Mouse (Mus musculus) limb, embryonic 11.5 days (tissue): ENCODE data around the gene Ninj2. TPM values are rescaled to one million over a fixed set of nuclear protein-coding genes. Genes with fewer than 3 reads are reported as not detected.

Experiments
- ATAC-seq: fragments of 200-750 bp; cut with Nextera tagmentation; 2 replicates; pipeline ENCODE4 v1.8.0; 2017; ENCODE audit warnings: low read depth; ENCODE audit not compliant: insufficient number of reproducible peaks, low FRiP score, low TSS enrichment
- DNase-seq: peaks from one replicate; pipeline ENCODE4 v3.0.0-alpha.2; 2015; ENCODE audit warnings: low spot score
- H3K27ac ChIP-seq: fragments of 300-500 bp; sonication (generic); replicated peaks from 2 replicates; pipeline ENCODE4 v1.5.1; 2014; ENCODE audit warnings: low read depth, mild to moderate bottlenecking, low read length
- H3K27me3 ChIP-seq: fragments of 300-500 bp; sonication (generic); 2 replicates; pipeline ENCODE4 v1.6.1; 2014; ENCODE audit warnings: mild to moderate bottlenecking, low read length, mixed read lengths; ENCODE audit not compliant: control insufficient read depth, insufficient read depth
- H3K36me3 ChIP-seq: fragments of 300-500 bp; sonication (generic); 2 replicates; pipeline ENCODE4 v1.6.1; 2014; ENCODE audit warnings: mild to moderate bottlenecking, low read length, moderate library complexity, mixed read lengths; ENCODE audit not compliant: control insufficient read depth, insufficient read depth
- H3K4me1 ChIP-seq: fragments of 300-500 bp; sonication (generic); 2 replicates; pipeline ENCODE4 v1.6.1; 2014; ENCODE audit warnings: low read length, mixed read lengths; ENCODE audit not compliant: control insufficient read depth, insufficient read depth
- H3K4me2 ChIP-seq: fragments of 300-500 bp; sonication (generic); 2 replicates; pipeline ENCODE4 v1.6.1; 2014; ENCODE audit warnings: low read depth, mild to moderate bottlenecking, moderate library complexity; ENCODE audit not compliant: severe bottlenecking
- H3K4me3 ChIP-seq: fragments of 300-500 bp; sonication (generic); 2 replicates; pipeline ENCODE4 v1.5.1; 2014; ENCODE audit warnings: low read depth, low read length
- H3K9ac ChIP-seq: fragments of 300-500 bp; sonication (generic); 2 replicates; pipeline ENCODE4 v1.6.1; 2014; ENCODE audit warnings: mild to moderate bottlenecking, low read length
- H3K9me3 ChIP-seq: fragments of 300-500 bp; sonication (generic); 2 replicates; pipeline ENCODE4 v1.6.1; 2016; ENCODE audit warnings: low read length; ENCODE audit not compliant: control insufficient read depth
- WGBS: fragments of 180-500 bp; shearing (Covaris S2); extraction: QIAGEN DNeasy Blood & Tissue Kit; methylation state at CpG from one replicate; pipeline ENCODE4 v1.1.7; 2014; 5-methylcytosine and 5-hydroxymethylcytosine counted together
- polyA plus RNA-seq: library from polyadenylated mRNA; unstranded; fragments of >200 nt; fragmentation: Nextera tagmentation; extraction: Ambion mirVana; gene quantifications from 2 replicates; pipeline ENCODE4 v1.2.1, GENCODE M21; 2014

Ninj2 gene
- polyA plus RNA-seq, 1 experiment from 2014 or later: not detected

- H3K9me3 ChIP-seq: no peaks in the 10 kb centered on the region
- no peak for ATAC-seq
- H3K4me1 ChIP-seq: no peaks in the 10 kb centered on the region
- H3K36me3 ChIP-seq: no peaks in the 10 kb centered on the region
- H3K4me3 ChIP-seq: no peak overlapping the region
- no peak overlapping the region for H3K9ac ChIP-seq
- H3K27me3 ChIP-seq: no peaks in the 10 kb centered on the region
- no peak for DNase-seq
- H3K27ac ChIP-seq: no peak overlapping the region
- 80% methylated on average over 2 of the region's 2 CpGs for WGBS
- no peak overlapping the region for H3K4me2 ChIP-seq
Measured at GRCm38 (mm10) chr6:120219281-120219680, 126.1 kb downstream of the Ninj2 start.

GRCm38 (mm10) chr6:120222669-120223068, 129.5 kb downstream of the Ninj2 start:
- Histone ChIP-seq H3K4me1 (no peaks in the 10 kb centered on the region), H3K27me3 (no peaks in the 10 kb centered on the region), H3K36me3 (no peaks in the 10 kb centered on the region), H3K4me3 (no peak overlapping the region), H3K9ac (no peak overlapping the region), H3K9me3 (no peaks in the 10 kb centered on the region), H3K27ac (no peak overlapping the region), H3K4me2 (no peak overlapping the region)
- ATAC-seq: no peak
- DNase-seq: peak; percentile 65
- WGBS: 34% methylated on average over 6 of the region's 6 CpGs

- Histone ChIP-seq H3K4me2 (no peak overlapping the region), H3K9me3 (no peaks in the 10 kb centered on the region), H3K27me3 (no peaks in the 10 kb centered on the region), H3K9ac (no peak overlapping the region), H3K4me3 (no peak overlapping the region), H3K4me1 (no peaks in the 10 kb centered on the region), H3K27ac (no peak overlapping the region), H3K36me3 (no peaks in the 10 kb centered on the region)
- ATAC-seq: no peak
- DNase-seq: no peak
- 70% methylated on average over 6 of the region's 6 CpGs for WGBS
Measured at GRCm38 (mm10) chr6:120225355-120225754, 132.2 kb downstream of the Ninj2 start.

GRCm38 (mm10) chr6:120227068-120227467, 133.9 kb downstream of the Ninj2 start:
- Histone ChIP-seq H3K27me3 (no peaks in the 10 kb centered on the region), H3K4me3 (no peak overlapping the region), H3K9me3 (no peaks in the 10 kb centered on the region), H3K27ac (no peak overlapping the region), H3K9ac (no peak overlapping the region), H3K4me1 (no peaks in the 10 kb centered on the region), H3K36me3 (no peaks in the 10 kb centered on the region), H3K4me2 (no peak overlapping the region)
- DNase-seq (no peak), ATAC-seq (no peak)
- 87% methylated on average over 7 of the region's 7 CpGs for WGBS

GRCm38 (mm10) chr6:120229806-120230205, 136.7 kb downstream of the Ninj2 start:
- H3K4me3 ChIP-seq: no peak overlapping the region
- no peak for ATAC-seq
- WGBS: 88% methylated on average over 7 of the region's 7 CpGs
- no peaks in the 10 kb centered on the region for H3K36me3 ChIP-seq
- no peaks in the 10 kb centered on the region for H3K27me3 ChIP-seq
- no peak for DNase-seq
- no peak overlapping the region for H3K9ac ChIP-seq
- H3K4me1 ChIP-seq: no peaks in the 10 kb centered on the region
- no peaks in the 10 kb centered on the region for H3K9me3 ChIP-seq
- no peak overlapping the region for H3K27ac ChIP-seq
- H3K4me2 ChIP-seq: no peak overlapping the region

- ATAC-seq: no peak
- no peak overlapping the region for H3K9ac ChIP-seq
- H3K27me3 ChIP-seq: no peaks in the 10 kb centered on the region
- H3K4me1 ChIP-seq: no peaks in the 10 kb centered on the region
- no peak overlapping the region for H3K4me2 ChIP-seq
- WGBS: 75% methylated on average over 1 of the region's 1 CpGs
- no peak overlapping the region for H3K4me3 ChIP-seq
- no peaks in the 10 kb centered on the region for H3K9me3 ChIP-seq
- DNase-seq: no peak
- no peaks in the 10 kb centered on the region for H3K36me3 ChIP-seq
- H3K27ac ChIP-seq: no peak overlapping the region
Measured at GRCm38 (mm10) chr6:120230441-120230840, 137.3 kb downstream of the Ninj2 start.

DNA sequence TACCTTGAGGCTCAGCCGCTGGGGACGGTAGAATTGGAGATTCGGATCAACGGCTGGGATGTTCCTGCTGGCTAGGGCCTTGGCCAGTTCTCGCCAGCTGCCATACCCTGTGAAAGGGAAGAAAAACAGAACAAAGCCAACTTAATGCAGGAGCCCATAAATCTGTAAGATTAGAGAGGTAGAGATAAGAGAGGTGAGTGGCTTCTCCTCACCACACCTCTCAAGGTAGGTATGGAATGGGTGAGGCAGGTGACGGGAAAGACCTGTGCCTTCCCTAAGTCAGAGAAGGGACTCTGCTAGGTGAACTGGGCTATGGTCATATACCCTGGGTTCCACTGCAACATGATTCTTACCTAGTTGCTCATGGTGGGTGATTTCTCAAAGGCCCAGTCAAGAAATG, 139.7 kb downstream of the Ninj2 start:
- Histone ChIP-seq H3K4me3 (no peak overlapping the region), H3K4me1 (no peaks in the 10 kb centered on the region), H3K9me3 (no peaks in the 10 kb centered on the region), H3K27ac (no peak overlapping the region), H3K4me2 (no peak overlapping the region), H3K9ac (no peak overlapping the region), H3K27me3 (no peaks in the 10 kb centered on the region), H3K36me3 (no peaks in the 10 kb centered on the region)
- ATAC-seq (no peak), DNase-seq (no peak)
- 90% methylated on average over 6 of the region's 6 CpGs for WGBS

DNA sequence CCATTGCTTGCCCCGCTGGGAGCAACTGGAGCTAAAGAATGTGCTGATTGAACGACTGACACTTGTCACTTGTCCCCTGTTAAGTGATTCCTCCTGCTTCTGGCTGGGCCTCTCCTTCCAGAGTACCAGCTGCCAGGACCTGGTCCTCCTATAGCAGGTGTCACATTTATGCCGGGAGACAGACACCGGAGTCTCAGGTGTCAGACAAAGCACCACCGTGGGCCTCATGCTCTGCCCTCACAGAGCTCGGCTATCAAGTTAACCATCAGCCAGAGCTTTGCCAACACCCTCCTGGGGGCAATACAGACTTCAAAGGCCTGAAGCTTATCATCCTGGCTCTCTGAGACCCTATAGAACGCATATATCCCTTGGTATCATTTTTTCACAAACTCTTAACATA, 142.7 kb downstream of the Ninj2 start:
- WGBS: 58% methylated on average over 7 of the region's 7 CpGs
- Histone ChIP-seq H3K4me3 (no peak overlapping the region), H3K36me3 (no peaks in the 10 kb centered on the region), H3K4me1 (no peaks in the 10 kb centered on the region), H3K9ac (no peak overlapping the region), H3K4me2 (no peak overlapping the region), H3K27me3 (no peaks in the 10 kb centered on the region), H3K9me3 (no peaks in the 10 kb centered on the region), H3K27ac (no peak overlapping the region)
- DNase-seq: no peak
- no peak for ATAC-seq

GRCm38 (mm10) chr6:120240461-120240860, 147.3 kb downstream of the Ninj2 start:
- ATAC-seq (no peak), DNase-seq (no peak)
- no peak overlapping the region for H3K4me2 ChIP-seq
- H3K27ac ChIP-seq: no peak overlapping the region
- H3K9me3 ChIP-seq: no peaks in the 10 kb centered on the region
- H3K4me3 ChIP-seq: no peak overlapping the region
- H3K9ac ChIP-seq: no peak overlapping the region
- H3K4me1 ChIP-seq: no peaks in the 10 kb centered on the region
- WGBS: 74% methylated on average over 5 of the region's 5 CpGs
- H3K27me3 ChIP-seq: no peaks in the 10 kb centered on the region
- H3K36me3 ChIP-seq: no peaks in the 10 kb centered on the region
